In genomic region chr6:84385696-84386095, GRCm38 (mm10) we compare ENCODE assay signal across 10 mouse cellular contexts.
DNase-seq lines count a peak whose midpoint lies in the region; ATAC-seq and TF ChIP-seq lines count a peak whose summit lies in the region.
"Had no signal": no experiment of that assay in that cellular context is flagged by ENCODE, and none has a peak within 500 bp of the region (broad histone marks: within the 10 kb centered on the region; RNA-seq: fewer than 3 reads in every experiment).

No protein-coding gene starts in this region.

- no peaks in the 10 kb centered on the region for H3K27me3 ChIP-seq in kidney, adult 2 months (replicated peaks; ENCODE audit: control insufficient read depth, insufficient read depth, low read length)
- no peaks in the 10 kb centered on the region for H3K27me3 ChIP-seq in lung, embryonic 16.5 days (ENCODE audit: control insufficient read depth, insufficient read depth, low read depth, low read length)

- H3K4me2 ChIP-seq in lung, embryonic 16.5 days (ENCODE audit: low read depth, low read length) = no peak overlapping the region

- H3K4me3 ChIP-seq in kidney, adult 2 months (ENCODE audit: insufficient read depth, low read depth, low read length) = no peak overlapping the region
- H3K4me3 ChIP-seq in lung, embryonic 16.5 days (ENCODE audit: low read length) = no peak overlapping the region
- H3K4me3 ChIP-seq: erythroblast, embryonic 14.5 days had no signal

- TF ChIP-seq POLR2A in kidney, adult 2 months (IDR thresholded peaks at IDR 0.05; ENCODE audit: low read depth, low read length) = no peak

- H3K27ac ChIP-seq in kidney, adult 2 months (ENCODE audit: insufficient read depth, low read depth, low read length) = no peak overlapping the region
- no peak overlapping the region for H3K27ac ChIP-seq in lung, embryonic 16.5 days (ENCODE audit: low read length)

- ATAC-seq in lung, embryonic 16.5 days (ENCODE audit: low read depth) = peak; percentile 95
- ATAC-seq in monocyte, adult 5-6 weeks (replicated peaks; ENCODE audit: insufficient number of reproducible peaks, low FRiP score, low TSS enrichment, poor library complexity, severe bottlenecking) = no peak

- no peaks in the 10 kb centered on the region for H3K9me3 ChIP-seq in lung, embryonic 16.5 days (ENCODE audit: control insufficient read depth, low read length)
- H3K9me3 ChIP-seq: G1E had no signal

- DNase-seq in 3134 (ENCODE audit: extremely low read depth, insufficient read length, low spot score) = peak; percentile 81
- peak; percentile 84 to 90 for DNase-seq in adrenal gland, postnatal 36 days
- peak; percentile 30 for DNase-seq in gastrocnemius, postnatal 10 days
- DNase-seq in kidney, adult 2 months = peak; percentile 61
- DNase-seq in left cerebral cortex, adult 8-10 months (ENCODE audit: low spot score in 2 of 2) = no peak
- DNase-seq in layer of hippocampus, adult 8-10 months (ENCODE audit: low spot score in 2 of 2) = no peak

- no peak overlapping the region for H3K9ac ChIP-seq in lung, embryonic 16.5 days (ENCODE audit: low read length)

- no peaks in the 10 kb centered on the region for H3K36me3 ChIP-seq in kidney, adult 2 months (ENCODE audit: control insufficient read depth, insufficient read depth, low read length)
- H3K36me3 ChIP-seq in lung, embryonic 16.5 days (ENCODE audit: control insufficient read depth, insufficient read depth, low read length) = no peaks in the 10 kb centered on the region
- H3K36me3 ChIP-seq: G1E had no signal

- 9% methylated on average over 10 of the region's 10 CpGs for WGBS in kidney, adult 2 months
- WGBS in lung, embryonic 16.5 days = 27% methylated on average over 10 of the region's 10 CpGs

- no peak for TF ChIP-seq CTCF in kidney, adult 2 months (conservative IDR thresholded peaks at IDR 0.05; ENCODE audit: insufficient read depth, insufficient read length, low read depth, low read length)

- no peaks in the 10 kb centered on the region for H3K4me1 ChIP-seq in kidney, adult 2 months (ENCODE audit: control insufficient read depth, insufficient read depth, low read length)
- peaks cover 13% of the 10 kb centered on the region for H3K4me1 ChIP-seq in lung, embryonic 16.5 days (replicated peaks; ENCODE audit: control insufficient read depth, insufficient read depth, low read length)

Comparison
In these comparisons a context has a peak if more than half of its experiments do, and no peak if none do; other contexts are left out.
1. DNase-seq: peak in 3134 (single experiment), adrenal gland, postnatal 36 days (2 of 2), gastrocnemius, postnatal 10 days (single experiment) and kidney, adult 2 months (single experiment); none in left cerebral cortex, adult 8-10 months (0 of 2) and layer of hippocampus, adult 8-10 months (0 of 2).